Mouse (Mus musculus): ENCODE data around the gene Zfp414. TPM values are rescaled to one million over a fixed set of nuclear protein-coding genes. Genes with fewer than 3 reads are reported as not detected.

The Zfp414 gene
- polyA plus RNA-seq (2012; rRNA removed): 85.7 and 102 TPM in 2 replicates

GRCm38 (mm10) chr17:33628621-33629486, at the start of gene Zfp414:
TSS of gene Zfp414 (plus strand) at chr17:33629090.

DNA sequence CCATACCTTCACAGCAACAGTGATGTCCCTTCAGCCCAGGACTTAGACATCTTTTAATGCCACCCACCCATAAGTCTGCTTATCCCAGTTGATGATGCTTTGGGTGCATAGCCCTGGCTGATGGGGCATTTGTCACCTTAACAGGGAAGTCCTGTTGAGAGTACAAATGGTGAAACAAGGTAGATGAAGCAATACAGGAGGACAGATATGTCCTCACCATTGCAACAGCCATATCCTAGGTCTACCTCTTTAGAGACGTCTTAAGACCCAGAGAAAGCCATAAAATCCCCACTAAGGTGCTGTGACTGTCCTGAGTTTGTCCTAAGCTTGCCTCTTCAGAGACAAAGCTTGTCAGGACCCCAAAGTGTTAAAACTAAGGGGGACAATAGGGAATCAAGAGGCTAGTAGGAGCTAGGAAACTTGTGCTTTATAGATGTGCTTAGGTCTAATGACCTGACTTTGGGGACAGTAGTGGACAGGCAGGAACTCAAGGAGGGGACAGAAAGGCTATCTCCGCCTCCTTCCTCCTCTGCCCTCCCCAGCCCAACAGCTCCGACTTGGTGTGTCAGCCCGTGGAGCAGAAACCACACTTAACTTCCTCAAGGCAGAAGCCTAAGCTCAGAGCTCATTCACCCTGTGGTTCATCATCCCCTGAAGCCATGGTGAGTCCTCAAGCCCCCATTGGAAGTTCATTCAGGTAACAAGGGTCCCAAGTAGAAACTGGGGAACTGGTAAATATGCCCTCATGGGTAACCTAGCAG, 8.8 kb downstream of the Zfp414 start, which contains the start of gene Pram1:
Pram1 (plus strand) TSS at position 541 of the 761 bp plus-strand sequence.

Other genes with a start within 250 kb of the Zfp414 start
- gene Zfp101, start 234.4 kb upstream of the Zfp414 start, polyA plus RNA-seq (2012; rRNA removed): 10.6 and 11.8 TPM in 2 replicates
- 0.05 and 0.12 TPM in 2 replicates for gene Actl9, start 196.2 kb upstream of the Zfp414 start, polyA plus RNA-seq (2012; rRNA removed)
- 107 and 118 TPM in 2 replicates for gene Adamts10, start 104.9 kb upstream of the Zfp414 start, polyA plus RNA-seq (2012; rRNA removed)
- gene Myo1f, start 73.4 kb upstream of the Zfp414 start, polyA plus RNA-seq (2012; rRNA removed): 0.93 and 1.1 TPM in 2 replicates
- gene Pram1, start 9.0 kb downstream of the Zfp414 start, polyA plus RNA-seq (2012; rRNA removed): 0.47 and 0.66 TPM in 2 replicates
- 178 and 186 TPM in 2 replicates for gene Hnrnpm, start 57.8 kb downstream of the Zfp414 start, polyA plus RNA-seq (2012; rRNA removed)
- gene March2, start 89.6 kb downstream of the Zfp414 start, polyA plus RNA-seq (2012; rRNA removed): 65.0 and 70.7 TPM in 2 replicates
- gene Rab11b, start 131.4 kb downstream of the Zfp414 start, polyA plus RNA-seq (2012; rRNA removed): 523 and 577 TPM in 2 replicates
- 7.9 and 9.8 TPM in 2 replicates for gene Angptl4, start 152.7 kb downstream of the Zfp414 start, polyA plus RNA-seq (2012; rRNA removed)
- 64.5 and 79.4 TPM in 2 replicates for gene Kank3, start 181.4 kb downstream of the Zfp414 start, polyA plus RNA-seq (2012; rRNA removed)
- gene Rps28, start 195.5 kb downstream of the Zfp414 start, polyA plus RNA-seq (2012; rRNA removed): 1,131 and 1,306 TPM in 2 replicates
- gene Ndufa7, start 195.5 kb downstream of the Zfp414 start, polyA plus RNA-seq (2012; rRNA removed): 333 and 341 TPM in 2 replicates
- gene Cd320, start 214.0 kb downstream of the Zfp414 start, polyA plus RNA-seq (2012; rRNA removed): 29.8 and 36.6 TPM in 2 replicates
- not detected in 2 replicates for gene Gm7029, start 244.7 kb downstream of the Zfp414 start, polyA plus RNA-seq (2012; rRNA removed)